Mouse (Mus musculus) sigmoid colon, adult 10 weeks (tissue): Measurements from ENCODE around the gene Rp9. TPM values are rescaled to one million over a fixed set of nuclear protein-coding genes. Genes with fewer than 3 reads are reported as not detected.

Source experiments
- polyA plus RNA-seq: library from polyadenylated mRNA; stranded (reverse); fragments of 350-450 nt; fragmentation: Illumina TruSeq; extraction: RNeasy Lipid Tissue Mini Kit (QIAGEN cat#74804); gene quantifications from one replicate; pipeline ENCODE4 v1.2.3, GENCODE M21; 2014; ENCODE audit warnings: low read depth, low replicate concordance

Rp9 gene
- polyA plus RNA-seq, result 32.0 TPM

GRCm38 (mm10) chr9:22469643-22470042 is at the start of gene Rp9:
Gene Rp9 (minus strand): TSS chr9:22469743.

GRCm38 (mm10) chr9:22475424-22475868 is 5.9 kb upstream of the Rp9 start, which contains the start of gene Bbs9:
Gene Bbs9 (plus strand): TSS chr9:22475715.

GRCm38 (mm10) chr9:22453990-22454389 is 15.6 kb downstream of the Rp9 start, which contains the start of gene Gm17545:
Gene Gm17545 (plus strand): TSS chr9:22454290.

GRCm38 (mm10) chr9:22411002-22411857 is 58.3 kb downstream of the Rp9 start, which contains the start of gene 9530077C05Rik:
Gene 9530077C05Rik (plus strand): TSS chr9:22411513.

GRCm38 (mm10) chr9:22389021-22389476 is 80.5 kb downstream of the Rp9 start, which contains the start of gene Anln:
Gene Anln (minus strand): TSS chr9:22389188.

Other genes starting within 250 kb of the Rp9 start
- gene Zfp809, start 244.0 kb downstream of the Rp9 start, polyA plus RNA-seq, result 81.4 TPM
- gene Zfp599, start 209.8 kb downstream of the Rp9 start, polyA plus RNA-seq, result 8.6 TPM
- 24.0 TPM for gene Zfp810, start 162.1 kb downstream of the Rp9 start, polyA plus RNA-seq
- 17.8 TPM for gene Anln, start 80.6 kb downstream of the Rp9 start, polyA plus RNA-seq
- 0.76 TPM for gene 9530077C05Rik, start 58.2 kb downstream of the Rp9 start, polyA plus RNA-seq
- gene Gm17545, start 15.5 kb downstream of the Rp9 start, polyA plus RNA-seq, result not detected
- 11.1 TPM for gene Bbs9, start 6.0 kb upstream of the Rp9 start, polyA plus RNA-seq